Mouse (Mus musculus) neural tube, embryonic 15.5 days (tissue): ENCODE measurements around the gene Myo1c. TPM values are rescaled to one million over a fixed set of nuclear protein-coding genes. Genes with fewer than 3 reads are reported as not detected.
A peak's percentile ranks its signal among the peaks of the same experiment; 100 is the strongest.

Experiments used
- ATAC-seq: fragments of 200-750 bp; cut with Nextera tagmentation; 2 replicates; pipeline ENCODE4 v1.8.0; 2017; ENCODE audit warnings: mild to moderate bottlenecking, moderate TSS enrichment, moderate library complexity; ENCODE audit not compliant: low FRiP score
- H3K27ac ChIP-seq: fragments of 300-500 bp; sonication (generic); replicated peaks from 2 replicates; pipeline ENCODE4 v1.5.1; 2015; ENCODE audit warnings: mild to moderate bottlenecking, inconsistent platforms
- H3K27me3 ChIP-seq: fragments of 300-500 bp; sonication (generic); replicated peaks from 2 replicates; pipeline ENCODE4 v1.6.1; 2015; ENCODE audit warnings: inconsistent platforms
- H3K36me3 ChIP-seq: fragments of 300-500 bp; sonication (generic); 2 replicates; pipeline ENCODE4 v1.6.1; 2015; ENCODE audit warnings: inconsistent platforms
- H3K4me1 ChIP-seq: fragments of 300-500 bp; sonication (generic); 2 replicates; pipeline ENCODE4 v1.6.1; 2015; ENCODE audit warnings: inconsistent platforms
- H3K4me2 ChIP-seq: fragments of 300-500 bp; sonication (generic); 2 replicates; pipeline ENCODE4 v1.6.1; 2015; ENCODE audit warnings: inconsistent platforms, mild to moderate bottlenecking, moderate library complexity
- H3K4me3 ChIP-seq: fragments of 300-500 bp; sonication (generic); replicated peaks from 2 replicates; pipeline ENCODE4 v1.5.1; 2015; ENCODE audit warnings: mild to moderate bottlenecking, inconsistent platforms
- H3K9ac ChIP-seq: fragments of 300-500 bp; sonication (generic); replicated peaks from 2 replicates; pipeline ENCODE4 v1.6.1; 2015; ENCODE audit warnings: mild to moderate bottlenecking, inconsistent platforms
- H3K9me3 ChIP-seq: fragments of 300-500 bp; sonication (generic); replicated peaks from 2 replicates; pipeline ENCODE4 v1.6.1; 2016; ENCODE audit warnings: inconsistent platforms
- WGBS: fragments of 180-500 bp; shearing (Covaris S2); methylation state at CpG from one replicate; pipeline ENCODE4 v1.1.7; 2015; ENCODE audit warnings: mixed read lengths; 5-methylcytosine and 5-hydroxymethylcytosine counted together
- polyA plus RNA-seq: library from polyadenylated mRNA; unstranded; fragments of >200 nt; fragmentation: Nextera tagmentation; extraction: Ambion mirVana; gene quantifications from 2 replicates; pipeline ENCODE4 v1.2.1, GENCODE M21; 2015

Myo1c gene
- polyA plus RNA-seq, 1 experiment from 2014 or later = 12.4 TPM

DNA sequence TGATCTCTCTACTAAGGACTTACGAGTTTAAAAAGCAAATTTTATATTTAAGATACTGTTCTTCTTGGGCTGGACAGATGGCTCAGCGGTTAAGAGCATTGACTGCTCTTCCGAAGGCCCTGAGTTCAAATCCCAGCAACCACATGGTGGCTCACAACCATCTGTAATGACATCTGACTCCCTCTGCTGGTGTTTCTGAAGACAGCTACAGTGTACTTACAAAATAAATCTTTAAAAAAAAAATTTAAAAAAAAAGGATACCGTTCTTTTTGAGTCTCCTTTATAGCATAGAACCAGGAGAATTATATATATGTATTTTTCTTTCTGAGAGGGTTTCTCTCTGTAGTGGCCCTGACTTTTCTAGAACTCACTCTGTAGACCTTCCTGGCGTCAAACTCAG lies 50.3 kb downstream of the Myo1c start:
- ATAC-seq = no peak
- Histone ChIP-seq H3K4me3 (no peak overlapping the region), H3K27ac (no peak overlapping the region), H3K9ac (no peak overlapping the region), H3K4me1 (no peaks in the 10 kb centered on the region), H3K9me3 (no peaks in the 10 kb centered on the region), H3K27me3 (no peaks in the 10 kb centered on the region), H3K36me3 (peaks cover 49% of the 10 kb centered on the region), H3K4me2 (no peak overlapping the region)
- 98% methylated on average over 5 of the region's 5 CpGs for WGBS

- no peaks in the 10 kb centered on the region for H3K9me3 ChIP-seq
- H3K4me2 ChIP-seq = no peak overlapping the region
- no peaks in the 10 kb centered on the region for H3K27me3 ChIP-seq
- ATAC-seq = no peak
- no peak overlapping the region for H3K4me3 ChIP-seq
- H3K4me1 ChIP-seq = no peaks in the 10 kb centered on the region
- no peak overlapping the region for H3K27ac ChIP-seq
- H3K9ac ChIP-seq = no peak overlapping the region
- peaks cover 47% of the 10 kb centered on the region for H3K36me3 ChIP-seq
- 91% methylated on average over 6 of the region's 6 CpGs for WGBS
Observed at GRCm38 (mm10) chr11:75702761-75703160, 52.5 kb downstream of the Myo1c start.

DNA sequence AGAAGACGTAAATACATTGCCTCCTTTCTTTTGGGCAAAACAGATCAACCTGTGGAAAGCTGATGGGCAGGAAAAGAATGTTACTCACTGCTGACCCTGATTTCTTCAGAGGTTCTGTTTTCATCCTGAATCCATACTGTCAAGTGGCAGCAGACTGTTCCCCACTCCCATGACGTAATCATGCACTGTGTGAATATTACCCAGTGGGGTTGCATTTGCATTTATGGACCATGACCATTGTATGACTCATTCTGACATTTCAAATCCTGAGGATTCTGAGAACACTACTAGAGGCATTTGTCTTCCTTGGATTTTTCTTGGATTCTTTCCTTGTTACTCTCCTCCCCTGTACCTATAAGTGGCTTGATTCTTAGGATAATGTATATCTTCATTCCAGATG lies 53.4 kb downstream of the Myo1c start:
- 77% methylated on average over 2 of the region's 2 CpGs for WGBS
- Histone ChIP-seq H3K4me3 (no peak overlapping the region), H3K9me3 (no peaks in the 10 kb centered on the region), H3K36me3 (peaks cover 40% of the 10 kb centered on the region), H3K4me1 (no peaks in the 10 kb centered on the region), H3K9ac (no peak overlapping the region), H3K27me3 (no peaks in the 10 kb centered on the region), H3K4me2 (no peak overlapping the region), H3K27ac (no peak overlapping the region)
- ATAC-seq = no peak

- no peak overlapping the region for H3K9ac ChIP-seq
- H3K27ac ChIP-seq = no peak overlapping the region
- H3K9me3 ChIP-seq = no peaks in the 10 kb centered on the region
- H3K4me1 ChIP-seq = no peaks in the 10 kb centered on the region
- no peaks in the 10 kb centered on the region for H3K27me3 ChIP-seq
- no peak overlapping the region for H3K4me3 ChIP-seq
- no peak overlapping the region for H3K4me2 ChIP-seq
- no peak for ATAC-seq
- WGBS = 96% methylated on average over 1 of the region's 1 CpGs
- H3K36me3 ChIP-seq = no peaks in the 10 kb centered on the region
Observed at GRCm38 (mm10) chr11:75713949-75714348, 63.6 kb downstream of the Myo1c start.

DNA sequence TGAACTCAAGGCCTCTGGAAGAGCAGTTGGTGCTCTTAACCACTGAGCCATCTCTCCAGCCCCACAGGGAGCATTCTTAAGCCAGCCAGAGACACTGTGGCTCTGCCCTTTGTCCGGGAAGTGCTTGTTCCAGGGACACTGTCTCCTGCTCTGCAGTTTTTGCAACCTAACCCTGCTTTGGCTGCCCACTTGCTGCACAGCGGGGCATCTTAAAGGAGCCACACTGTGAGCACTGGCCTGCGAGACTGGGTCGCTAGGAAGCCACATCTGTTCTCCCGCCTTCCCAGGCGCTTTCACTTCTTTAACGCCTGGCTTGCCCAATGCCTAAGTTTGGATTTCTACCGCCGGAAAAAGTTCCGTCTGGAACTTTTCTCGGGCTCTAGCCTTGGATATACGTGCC lies 65.3 kb downstream of the Myo1c start:
- H3K9me3 ChIP-seq = no peaks in the 10 kb centered on the region
- no peaks in the 10 kb centered on the region for H3K27me3 ChIP-seq
- no peak overlapping the region for H3K27ac ChIP-seq
- H3K4me3 ChIP-seq = no peak overlapping the region
- ATAC-seq = no peak
- WGBS = 27% methylated on average over 12 of the region's 12 CpGs
- no peak overlapping the region for H3K9ac ChIP-seq
- peak overlapping the region; percentile 13; the same call in 1 of the 2 replicates for H3K4me2 ChIP-seq
- H3K4me1 ChIP-seq = no peaks in the 10 kb centered on the region
- no peaks in the 10 kb centered on the region for H3K36me3 ChIP-seq

- 0 out of 2 replicates have a peak, but pooled peaks cover 5% of the 10 kb centered on the region for H3K9me3 ChIP-seq
- no peak overlapping the region for H3K4me3 ChIP-seq
- WGBS = 80% methylated on average over 8 of the region's 8 CpGs
- H3K27ac ChIP-seq = no peak overlapping the region
- H3K36me3 ChIP-seq = no peaks in the 10 kb centered on the region
- H3K4me1 ChIP-seq = no peaks in the 10 kb centered on the region
- ATAC-seq = no peak
- H3K27me3 ChIP-seq = no peaks in the 10 kb centered on the region
- H3K4me2 ChIP-seq = no peak overlapping the region
- no peak overlapping the region for H3K9ac ChIP-seq
Observed at GRCm38 (mm10) chr11:75716661-75717325, 66.5 kb downstream of the Myo1c start.

DNA sequence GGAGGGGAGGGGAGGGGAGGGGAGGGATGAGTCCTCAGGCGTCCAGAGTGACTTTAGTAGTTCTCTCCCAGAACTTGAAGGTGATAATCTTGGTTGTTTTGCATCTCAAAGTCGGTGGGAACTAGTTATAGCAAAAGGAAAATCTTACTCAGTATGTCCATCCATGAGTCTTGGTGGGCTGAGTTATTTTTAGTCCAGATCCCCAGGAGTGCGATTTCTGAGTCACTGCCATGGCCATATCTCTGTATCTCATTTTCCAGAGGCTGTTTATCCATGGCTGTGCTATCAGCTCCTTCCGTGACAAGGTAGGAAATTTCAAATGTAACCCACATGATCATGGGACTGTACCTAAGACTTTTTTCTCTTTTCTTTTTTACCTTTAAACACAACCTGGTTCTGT lies 72.0 kb downstream of the Myo1c start:
- no peak overlapping the region for H3K4me3 ChIP-seq
- no peak overlapping the region for H3K4me2 ChIP-seq
- no peak for ATAC-seq
- WGBS = 63% methylated on average over 4 of the region's 4 CpGs
- no peaks in the 10 kb centered on the region for H3K27me3 ChIP-seq
- no peaks in the 10 kb centered on the region for H3K36me3 ChIP-seq
- no peak overlapping the region for H3K27ac ChIP-seq
- H3K9ac ChIP-seq = no peak overlapping the region
- no peaks in the 10 kb centered on the region for H3K4me1 ChIP-seq
- 0 out of 2 replicates have a peak, but pooled peaks cover 5% of the 10 kb centered on the region for H3K9me3 ChIP-seq

Other genes starting within 250 kb of the Myo1c start
- 63.4 and 69.1 TPM in 2 replicates for gene Serpinf1, start 227.8 kb upstream of the Myo1c start, polyA plus RNA-seq
- gene Serpinf2, start 210.9 kb upstream of the Myo1c start, polyA plus RNA-seq = 0.33 and 1.6 TPM in 2 replicates
- 6.3 and 6.6 TPM in 2 replicates for gene Wdr81, start 195.8 kb upstream of the Myo1c start, polyA plus RNA-seq
- gene Tlcd2, start 188.8 kb upstream of the Myo1c start, polyA plus RNA-seq = 2.4 and 8.5 TPM in 2 replicates
- gene Prpf8, start 163.7 kb upstream of the Myo1c start, polyA plus RNA-seq = 43.9 and 44.3 TPM in 2 replicates
- 2.8 and 3.1 TPM in 2 replicates for gene Rilp, start 140.4 kb upstream of the Myo1c start, polyA plus RNA-seq
- 3.9 and 4.7 TPM in 2 replicates for gene Scarf1, start 137.0 kb upstream of the Myo1c start, polyA plus RNA-seq
- gene Slc43a2, start 118.8 kb upstream of the Myo1c start, polyA plus RNA-seq = 15.7 and 15.8 TPM in 2 replicates
- 113 and 117 TPM in 2 replicates for gene Pitpna, start 62.4 kb upstream of the Myo1c start, polyA plus RNA-seq
- 39.0 and 39.7 TPM in 2 replicates for gene Inpp5k, start 19.5 kb upstream of the Myo1c start, polyA plus RNA-seq
- 102 and 107 TPM in 2 replicates for gene Crk, start 28.8 kb downstream of the Myo1c start, polyA plus RNA-seq
- gene Ywhae, start 82.4 kb downstream of the Myo1c start, polyA plus RNA-seq = 1,285 and 1,371 TPM in 2 replicates
- 2.5 and 2.8 TPM in 2 replicates for gene Doc2b, start 145.5 kb downstream of the Myo1c start, polyA plus RNA-seq